Mouse (Mus musculus): ENCODE data around the gene Mcu.

Gene Mcu

DNA sequence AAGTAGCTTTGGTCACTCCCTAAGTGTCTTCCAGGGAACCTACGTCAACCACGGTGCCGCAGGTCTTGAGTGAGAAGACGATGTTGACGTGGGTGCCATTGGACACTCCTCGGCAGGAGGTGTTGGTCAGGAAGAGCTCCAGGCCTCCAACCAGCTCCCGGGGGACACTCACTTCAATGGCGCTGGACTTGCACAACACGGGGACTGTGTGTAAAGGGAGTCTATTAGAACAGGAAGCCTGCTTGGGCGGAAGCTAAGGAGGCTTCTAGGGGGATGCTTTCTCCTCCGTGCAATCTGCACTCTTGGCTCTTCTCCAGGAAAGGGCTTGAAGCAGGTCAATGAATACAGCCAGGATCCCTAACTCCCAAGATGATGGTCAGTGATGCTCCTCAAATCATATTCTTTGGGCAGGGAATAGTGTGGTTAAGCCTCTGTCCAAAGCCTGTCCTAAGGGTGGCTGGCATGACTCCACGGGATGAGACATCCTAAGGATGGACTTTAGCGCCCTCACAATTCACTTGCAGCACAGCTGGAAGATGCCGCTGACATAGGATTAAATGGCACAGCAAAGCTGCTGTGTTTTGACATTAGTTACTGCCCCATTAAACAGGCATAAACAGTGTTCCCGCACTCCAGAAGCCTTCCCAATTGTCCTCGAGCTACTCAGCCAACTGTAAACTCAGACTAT is 186.9 kb downstream of the Mcu start:
- DNase-seq (ENCODE audit: low read depth) = no peak

DNA sequence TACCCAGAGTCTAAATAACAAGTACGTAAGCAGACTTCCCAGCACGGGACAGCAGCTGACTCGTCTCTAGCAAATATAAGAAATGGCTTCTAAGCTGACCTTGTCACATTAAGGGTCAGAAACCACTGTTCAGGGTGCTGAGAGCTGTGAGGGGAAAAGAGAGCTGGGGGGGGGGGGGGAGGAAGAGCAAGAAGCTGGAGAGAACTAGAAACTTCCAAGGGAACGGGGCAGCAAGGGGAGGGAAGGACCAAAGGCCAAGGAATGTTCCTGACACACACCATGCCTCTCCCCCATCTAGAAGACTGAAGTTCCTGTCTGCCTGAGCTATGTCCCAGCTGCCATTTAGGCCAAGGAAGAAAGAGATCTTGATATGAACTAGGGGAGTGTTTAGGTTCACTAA is 190.1 kb downstream of the Mcu start:
- DNase-seq (ENCODE audit: low read depth) = no peak

DNA sequence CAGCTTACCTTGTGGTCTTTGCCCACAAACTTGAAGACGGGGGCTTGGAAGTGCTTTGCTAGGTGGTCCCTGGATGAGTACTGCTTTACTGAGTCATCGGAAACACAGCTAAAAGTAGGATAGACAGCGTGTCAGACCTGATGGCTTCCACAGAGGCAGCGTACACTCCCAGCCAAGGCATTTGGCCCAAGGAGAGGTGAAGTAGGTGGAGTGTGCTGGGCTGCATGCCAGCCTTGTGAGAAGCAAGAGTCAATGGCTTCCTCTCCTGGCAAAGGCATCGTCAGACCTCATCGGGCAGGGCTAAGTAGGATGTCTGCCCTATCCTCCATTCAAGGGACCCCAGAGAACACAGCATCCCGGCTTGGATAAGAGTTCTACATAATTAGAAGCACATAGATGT is 191.1 kb downstream of the Mcu start:
- DNase-seq (ENCODE audit: low read depth) = no peak

DNA sequence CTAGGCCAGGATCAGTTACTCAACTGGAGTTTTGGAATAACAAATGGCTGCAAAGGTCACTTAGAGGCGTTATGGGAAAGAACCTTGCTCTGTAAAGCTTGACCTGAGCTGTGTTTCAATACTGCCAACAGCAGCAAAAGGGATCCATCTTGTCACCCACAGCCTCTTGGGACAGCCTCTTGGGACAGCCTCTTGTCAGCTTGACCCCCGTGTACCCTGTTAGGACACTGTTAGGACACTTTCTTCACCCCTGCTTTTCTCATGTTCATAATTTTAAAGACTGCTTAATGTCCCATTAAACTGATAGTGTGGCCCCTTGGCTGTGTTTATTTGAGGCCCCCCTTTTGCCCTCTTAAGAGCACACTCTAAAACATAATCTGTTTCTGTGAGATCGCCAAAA is 192.0 kb downstream of the Mcu start:
- DNase-seq (ENCODE audit: low read depth) = no peak

DNA sequence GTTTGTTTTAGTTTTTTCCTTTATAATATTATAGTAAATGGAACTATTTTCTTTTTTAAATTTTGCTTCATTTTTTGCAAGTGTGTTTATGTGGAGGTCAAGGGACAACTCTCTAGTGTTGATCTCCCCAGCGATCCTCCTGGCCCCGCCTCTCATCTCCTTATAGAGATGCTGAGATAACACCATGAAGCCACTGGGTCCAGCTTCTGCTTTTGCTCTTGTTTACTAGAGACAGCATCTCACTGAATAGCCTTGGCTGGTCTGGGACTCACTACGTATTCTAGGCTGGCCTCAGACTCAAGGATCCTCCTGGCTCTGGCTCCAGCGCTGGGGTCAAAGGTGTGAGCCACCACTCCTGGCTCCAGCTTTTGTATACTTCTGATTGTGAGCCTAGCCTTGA is 197.0 kb downstream of the Mcu start:
- peak; percentile 43 for DNase-seq (ENCODE audit: low read depth)

DNA sequence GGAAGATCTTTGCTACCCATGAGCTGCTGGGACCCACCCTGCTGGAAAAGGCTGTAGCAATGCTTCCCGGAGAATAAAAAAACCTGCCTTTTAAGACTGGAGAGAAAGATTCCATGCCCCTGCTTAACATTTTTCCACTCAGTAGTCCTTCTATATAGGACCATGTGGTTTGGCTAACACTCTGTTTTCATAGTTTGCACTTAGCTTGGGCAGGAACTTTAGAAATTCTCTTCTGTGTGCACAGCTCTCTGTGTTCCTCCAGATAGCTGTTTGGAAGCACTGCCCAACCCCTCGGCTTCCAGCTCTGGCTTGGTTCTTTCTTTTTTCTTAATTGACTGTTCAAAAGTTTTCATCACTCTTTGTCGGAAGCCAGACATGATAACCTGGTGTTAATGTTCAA is 199.9 kb downstream of the Mcu start:
- no peak for DNase-seq (ENCODE audit: low read depth)

DNA sequence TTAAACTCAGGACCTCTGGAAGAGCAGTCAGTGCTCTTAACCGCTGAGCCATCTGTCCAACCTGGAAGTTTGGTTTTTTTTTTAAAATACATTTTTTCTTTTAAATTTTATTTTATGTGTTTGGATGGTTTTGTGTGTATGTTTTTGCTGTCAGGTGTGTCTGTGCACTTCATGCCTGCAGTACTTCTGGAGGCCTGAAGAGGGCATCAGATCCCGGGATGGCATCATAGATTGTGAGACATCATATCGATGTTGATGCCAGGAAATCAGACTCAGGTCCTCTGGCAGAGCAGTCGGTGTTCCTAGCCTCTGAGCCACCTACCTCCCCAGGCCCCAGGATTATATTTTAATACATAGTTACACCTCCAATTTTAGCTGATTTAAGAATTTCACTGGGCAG is 202.8 kb downstream of the Mcu start:
- no peak for DNase-seq (ENCODE audit: low read depth)

DNA sequence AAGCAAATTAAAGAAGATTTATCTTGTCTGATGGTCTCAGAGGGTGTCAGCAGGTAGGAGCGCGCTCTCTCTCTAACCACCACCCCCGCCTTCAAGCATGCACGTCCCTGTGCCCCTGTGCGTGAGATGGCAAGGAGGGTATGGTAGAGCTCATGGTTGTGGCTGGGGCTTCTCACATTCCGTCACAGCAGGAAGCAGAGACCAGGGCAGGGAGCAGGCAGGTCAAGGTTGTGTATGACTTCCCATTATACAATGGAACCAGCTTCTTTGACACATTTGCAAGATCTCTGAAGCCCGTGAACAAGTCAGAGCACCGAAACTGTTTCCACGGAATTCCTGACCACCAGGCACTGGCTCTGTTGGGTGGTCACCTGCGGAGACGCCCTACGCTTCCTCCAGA is 206.2 kb downstream of the Mcu start:
- no peak for DNase-seq (ENCODE audit: low read depth)

DNA sequence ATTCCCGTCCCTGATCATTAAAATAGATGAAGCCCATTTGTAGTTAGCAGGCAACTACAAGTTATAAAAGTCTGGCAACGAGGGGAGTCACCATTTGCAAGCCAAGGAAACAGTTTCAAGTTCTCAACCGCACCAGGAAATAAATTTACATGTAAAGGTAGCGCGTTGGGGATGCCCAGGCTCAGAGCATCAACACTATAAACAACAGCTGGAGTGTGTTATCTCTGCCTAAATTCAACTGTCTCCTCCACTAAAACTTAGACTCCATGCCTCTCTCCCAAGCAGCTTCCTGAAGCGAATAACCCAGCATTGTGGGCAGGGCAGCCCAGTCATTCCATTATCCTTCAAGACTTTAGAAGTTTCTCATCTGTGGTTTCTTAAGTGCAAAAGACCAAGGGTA is 208.0 kb downstream of the Mcu start:
- DNase-seq (ENCODE audit: low read depth) = no peak

DNA sequence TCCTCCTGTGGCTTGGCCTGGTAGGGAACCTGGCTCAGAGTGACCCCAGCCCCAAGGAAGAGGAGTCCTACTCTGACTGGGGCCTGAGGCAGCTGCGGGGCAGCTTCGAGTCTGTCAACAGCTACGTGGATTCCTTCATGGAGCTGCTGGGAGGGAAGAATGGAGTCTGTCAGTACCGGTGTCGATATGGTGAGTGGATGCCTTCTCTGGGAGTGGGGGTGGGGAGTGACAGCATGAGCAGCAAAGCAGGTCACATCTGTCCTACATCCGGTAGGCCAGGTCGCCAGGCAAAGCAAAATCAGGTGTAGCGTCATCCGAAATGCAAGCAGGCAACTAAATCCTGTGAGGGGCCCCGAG is 212.7 kb downstream of the Mcu start:
- DNase-seq (ENCODE audit: low read depth) = no peak

DNA sequence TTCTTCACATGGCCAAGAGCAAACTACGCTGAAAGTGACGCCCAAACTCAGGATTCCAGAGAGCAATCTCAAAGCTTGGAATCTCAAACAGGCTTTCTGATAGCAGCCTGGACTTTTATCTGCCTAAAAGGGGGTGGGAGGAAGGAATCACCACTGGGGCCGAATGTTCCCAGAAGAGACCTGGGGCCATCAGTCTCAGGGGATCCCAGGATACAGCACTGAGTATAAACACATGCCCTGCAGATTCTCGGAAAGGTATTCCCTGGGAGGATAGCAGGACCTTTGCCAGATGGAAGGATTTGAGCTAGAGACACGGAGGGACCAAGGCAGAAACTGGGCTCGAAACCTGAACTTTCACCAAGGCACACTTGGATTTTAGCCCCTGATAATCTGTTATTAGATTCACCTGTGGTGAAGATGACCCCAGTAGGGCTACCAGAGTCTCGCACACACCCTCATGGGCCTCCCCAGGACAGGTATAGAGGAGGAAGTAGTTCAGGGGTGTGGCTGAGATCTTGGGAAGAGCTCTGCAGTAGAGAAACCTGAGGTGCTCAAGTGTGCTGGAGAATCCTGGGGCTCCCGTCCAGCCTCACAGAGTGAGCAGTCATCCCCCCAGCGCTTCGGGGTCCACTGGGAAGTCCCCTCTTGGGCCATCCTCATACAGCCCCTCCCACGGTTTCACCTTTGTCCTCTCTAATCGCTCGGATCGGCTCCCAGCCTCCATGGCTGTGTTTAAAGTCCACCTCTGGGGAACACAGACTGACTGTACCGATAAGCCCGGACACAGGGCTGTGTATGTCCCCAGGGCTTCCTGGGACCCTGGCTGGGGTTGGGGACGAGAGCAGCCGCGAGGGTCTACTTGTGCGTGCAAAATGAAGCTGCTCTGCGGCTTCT is 213.3 kb downstream of the Mcu start, which contains the start of gene Pla2g12b:
Pla2g12b (plus strand) TSS at position 762 of the 894 bp plus-strand sequence.
- no peak for DNase-seq (ENCODE audit: low read depth)

Measured in 416B (cell line).